Mouse (Mus musculus): Measurements from ENCODE around the gene 6330409D20Rik. TPM values are rescaled to one million over a fixed set of nuclear protein-coding genes. Genes with fewer than 3 reads are reported as not detected.
A peak's percentile ranks its signal among the peaks of the same experiment; 100 is the strongest.

The 6330409D20Rik gene
- total and polyA plus RNA-seq, 2 experiments from 2014 or later = 3.7 to 3.8 TPM

DNA sequence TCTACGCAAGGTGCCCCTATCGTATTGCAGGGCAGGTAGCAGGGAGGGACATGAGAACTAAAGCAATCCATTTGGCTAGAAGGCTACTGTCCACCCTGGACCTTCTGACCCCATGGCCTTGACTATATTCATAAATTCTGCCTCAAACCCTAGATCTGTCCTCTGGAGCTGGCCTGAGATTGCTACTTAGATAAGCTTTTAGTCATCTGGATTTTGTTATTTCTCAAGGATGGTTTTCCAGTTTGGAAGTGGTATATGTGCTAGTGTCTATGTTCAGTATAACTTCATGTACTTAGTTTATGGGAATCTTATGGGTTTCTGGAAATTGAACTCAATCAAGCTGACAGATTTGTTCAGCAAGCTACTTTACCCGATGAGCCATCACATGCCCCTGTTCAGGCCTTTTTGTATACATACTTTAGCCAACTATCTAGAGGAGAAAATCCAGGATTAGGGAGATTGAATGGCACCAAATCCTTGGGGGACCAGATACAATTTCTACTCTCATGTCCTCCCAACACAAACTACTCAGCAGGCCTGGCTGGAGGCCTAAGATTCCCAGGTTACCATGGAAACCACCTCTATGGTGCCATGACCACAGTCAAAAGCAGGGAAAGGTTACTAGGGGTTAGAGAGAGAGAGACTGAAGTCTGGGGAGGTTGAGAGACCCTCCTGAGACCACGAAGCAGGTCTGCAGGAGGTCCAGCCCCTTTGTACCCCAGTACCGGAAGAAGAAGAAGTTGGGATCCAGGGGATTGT is 28.7 kb upstream of the 6330409D20Rik start:
- 45% methylated on average over 5 of the region's 5 CpGs for WGBS
- Histone ChIP-seq H3K9ac (replicated peaks; ENCODE audit: low read length, poor library complexity, severe bottlenecking) (no peak overlapping the region), H3K9me3 (ENCODE audit: low read length) (no peaks in the 10 kb centered on the region), H3K4me2 (ENCODE audit: low read depth, low read length, poor library complexity, severe bottlenecking) (no peak overlapping the region), H3K4me3 (ENCODE audit: low read depth, low read length) (no peak overlapping the region), H3K4me1 (ENCODE audit: insufficient read depth, low read length) (no peaks in the 10 kb centered on the region), H3K27me3 (ENCODE audit: insufficient read depth, low read length) (no peaks in the 10 kb centered on the region), H3K36me3 (ENCODE audit: insufficient read depth, low read length) (no peaks in the 10 kb centered on the region), H3K27ac (ENCODE audit: low read depth, low read length) (no peak overlapping the region)
- no peak for ATAC-seq (ENCODE audit: low FRiP score)
- DNase-seq (ENCODE audit: low spot score) = peak; percentile 55
- no peak for TF ChIP-seq CTCF (IDR thresholded peaks at IDR 0.05)

DNA sequence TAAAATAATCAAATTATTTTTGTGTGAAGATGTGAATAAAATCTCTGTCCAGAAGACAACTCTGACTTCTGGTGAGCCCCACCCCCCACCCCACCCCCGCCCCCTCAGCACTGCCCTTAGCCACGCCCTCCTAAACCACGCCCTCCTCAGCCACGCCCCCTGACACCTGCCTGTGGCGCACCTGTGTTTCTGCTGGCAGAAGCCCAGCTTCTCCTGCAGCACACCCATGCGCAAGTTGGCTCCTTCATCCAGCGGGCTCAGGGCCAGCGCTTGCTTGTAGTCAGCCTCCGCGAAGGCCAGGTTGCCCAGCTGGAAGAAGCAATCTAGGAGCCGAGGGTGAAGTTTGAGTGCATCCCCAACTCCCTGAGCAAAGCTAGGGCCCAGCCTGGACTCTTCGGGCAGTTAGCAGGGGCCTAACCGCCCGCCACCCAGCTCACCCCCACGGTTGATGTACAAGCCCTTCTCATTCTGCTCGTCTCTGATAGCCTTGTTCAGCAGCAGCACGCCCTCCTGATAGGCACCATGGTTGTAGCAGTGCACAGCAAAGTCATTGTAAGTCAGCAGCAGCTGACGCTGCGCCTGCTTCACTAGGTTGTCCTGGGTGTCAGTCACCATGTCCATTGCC is 28.0 kb upstream of the 6330409D20Rik start:
- no peaks in the 10 kb centered on the region for H3K9me3 ChIP-seq (ENCODE audit: low read length)
- ATAC-seq (ENCODE audit: low FRiP score) = no peak
- H3K4me3 ChIP-seq (ENCODE audit: low read depth, low read length) = no peak overlapping the region
- no peak for TF ChIP-seq CTCF (IDR thresholded peaks at IDR 0.05)
- DNase-seq (ENCODE audit: low spot score) = no peak
- no peak overlapping the region for H3K9ac ChIP-seq (replicated peaks; ENCODE audit: low read length, poor library complexity, severe bottlenecking)
- WGBS = 53% methylated on average over 19 of the region's 19 CpGs
- H3K27ac ChIP-seq (ENCODE audit: low read depth, low read length) = no peak overlapping the region
- H3K4me2 ChIP-seq (ENCODE audit: low read depth, low read length, poor library complexity, severe bottlenecking) = no peak overlapping the region
- H3K4me1 ChIP-seq (ENCODE audit: insufficient read depth, low read length) = no peaks in the 10 kb centered on the region
- no peaks in the 10 kb centered on the region for H3K27me3 ChIP-seq (ENCODE audit: insufficient read depth, low read length)
- no peaks in the 10 kb centered on the region for H3K36me3 ChIP-seq (ENCODE audit: insufficient read depth, low read length)

DNA sequence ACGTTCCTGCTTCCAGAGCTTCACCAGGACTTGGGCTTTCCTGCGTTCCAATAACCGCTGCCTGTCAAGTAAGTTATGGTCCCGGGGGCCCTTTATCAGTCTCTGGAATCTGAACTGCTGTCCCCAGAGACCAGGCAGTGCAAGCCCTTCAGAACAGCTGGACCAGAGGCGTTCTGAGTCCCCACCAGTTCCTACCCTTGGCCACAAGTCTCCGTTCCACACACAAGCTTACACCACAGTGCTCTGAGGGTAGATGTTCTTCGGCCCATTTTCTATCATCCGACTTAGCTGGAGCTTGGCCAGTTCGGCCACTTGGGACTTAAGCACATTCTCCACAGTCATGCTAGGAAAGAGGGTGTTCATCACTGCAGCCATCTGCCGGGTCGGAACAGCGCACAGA is 26.4 kb upstream of the 6330409D20Rik start:
- DNase-seq (ENCODE audit: low spot score) (no peak), ATAC-seq (ENCODE audit: low FRiP score) (no peak)
- WGBS = 63% methylated on average over 12 of the region's 12 CpGs
- Histone ChIP-seq H3K27me3 (ENCODE audit: insufficient read depth, low read length) (no peaks in the 10 kb centered on the region), H3K36me3 (ENCODE audit: insufficient read depth, low read length) (peaks cover 10% of the 10 kb centered on the region), H3K9me3 (ENCODE audit: low read length) (no peaks in the 10 kb centered on the region), H3K27ac (ENCODE audit: low read depth, low read length) (no peak overlapping the region), H3K4me2 (ENCODE audit: low read depth, low read length, poor library complexity, severe bottlenecking) (no peak overlapping the region), H3K4me1 (ENCODE audit: insufficient read depth, low read length) (no peaks in the 10 kb centered on the region), H3K4me3 (ENCODE audit: low read depth, low read length) (no peak overlapping the region), H3K9ac (replicated peaks; ENCODE audit: low read length, poor library complexity, severe bottlenecking) (no peak overlapping the region)
- no peak for TF ChIP-seq CTCF (IDR thresholded peaks at IDR 0.05)

DNA sequence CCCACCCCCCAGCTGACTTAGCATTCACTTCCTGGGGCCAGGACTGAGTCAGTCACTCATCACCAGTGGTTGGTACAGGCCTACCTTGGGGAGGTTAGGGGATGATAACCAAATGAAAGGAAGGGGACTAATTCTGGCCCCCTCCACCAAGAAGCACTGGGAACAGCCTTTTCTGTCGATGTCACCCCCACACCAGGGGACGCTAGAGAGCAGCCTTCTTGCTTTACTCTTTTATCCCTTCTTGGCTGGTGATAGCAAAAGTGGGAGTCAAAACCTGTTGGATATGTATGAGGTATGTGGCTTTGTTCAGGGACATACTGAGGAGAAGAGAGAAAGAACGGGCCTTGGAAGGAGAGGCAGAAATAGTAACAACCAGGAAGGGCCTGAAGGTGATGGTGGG is 22.5 kb upstream of the 6330409D20Rik start:
- H3K4me1 ChIP-seq (ENCODE audit: insufficient read depth, low read length) = no peaks in the 10 kb centered on the region
- no peak for ATAC-seq (ENCODE audit: low FRiP score)
- no peak overlapping the region for H3K4me2 ChIP-seq (ENCODE audit: low read depth, low read length, poor library complexity, severe bottlenecking)
- H3K36me3 ChIP-seq (ENCODE audit: insufficient read depth, low read length) = peaks cover 29% of the 10 kb centered on the region
- WGBS = 83% methylated on average over 3 of the region's 3 CpGs
- H3K4me3 ChIP-seq (ENCODE audit: low read depth, low read length) = no peak overlapping the region
- DNase-seq (ENCODE audit: low spot score) = no peak
- peak; percentile 45 for TF ChIP-seq CTCF (IDR thresholded peaks at IDR 0.05)
- H3K9me3 ChIP-seq (ENCODE audit: low read length) = no peaks in the 10 kb centered on the region
- H3K27me3 ChIP-seq (ENCODE audit: insufficient read depth, low read length) = no peaks in the 10 kb centered on the region
- no peak overlapping the region for H3K27ac ChIP-seq (ENCODE audit: low read depth, low read length)
- H3K9ac ChIP-seq (replicated peaks; ENCODE audit: low read length, poor library complexity, severe bottlenecking) = no peak overlapping the region

DNA sequence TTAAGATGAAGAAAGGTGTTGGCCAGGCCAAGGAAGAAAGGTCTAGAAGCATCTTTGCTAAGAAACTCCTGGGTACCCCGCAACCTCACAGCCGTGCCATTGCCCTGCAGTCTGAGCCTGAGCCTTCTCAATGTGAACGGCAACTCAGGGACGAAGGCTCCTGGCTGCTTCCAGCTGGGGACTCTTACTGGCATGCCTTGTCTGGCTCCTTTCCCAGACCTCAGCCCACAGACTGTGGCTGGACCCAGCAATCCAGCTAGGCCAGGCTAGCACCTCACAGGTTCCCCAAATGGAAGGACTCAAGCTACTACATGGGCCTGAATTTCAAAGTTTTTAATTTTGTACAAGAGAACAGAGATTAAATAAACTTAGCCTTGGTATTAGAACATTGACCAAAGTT is 21.0 kb upstream of the 6330409D20Rik start:
- Histone ChIP-seq H3K36me3 (ENCODE audit: insufficient read depth, low read length) (peaks cover 29% of the 10 kb centered on the region), H3K4me3 (ENCODE audit: low read depth, low read length) (no peak overlapping the region), H3K4me2 (ENCODE audit: low read depth, low read length, poor library complexity, severe bottlenecking) (no peak overlapping the region), H3K9me3 (ENCODE audit: low read length) (no peaks in the 10 kb centered on the region), H3K4me1 (ENCODE audit: insufficient read depth, low read length) (no peaks in the 10 kb centered on the region), H3K9ac (replicated peaks; ENCODE audit: low read length, poor library complexity, severe bottlenecking) (no peak overlapping the region), H3K27ac (ENCODE audit: low read depth, low read length) (no peak overlapping the region), H3K27me3 (ENCODE audit: insufficient read depth, low read length) (no peaks in the 10 kb centered on the region)
- WGBS = 79% methylated on average over 4 of the region's 4 CpGs
- no peak for DNase-seq (ENCODE audit: low spot score)
- TF ChIP-seq CTCF (IDR thresholded peaks at IDR 0.05) = no peak
- no peak for ATAC-seq (ENCODE audit: low FRiP score)

DNA sequence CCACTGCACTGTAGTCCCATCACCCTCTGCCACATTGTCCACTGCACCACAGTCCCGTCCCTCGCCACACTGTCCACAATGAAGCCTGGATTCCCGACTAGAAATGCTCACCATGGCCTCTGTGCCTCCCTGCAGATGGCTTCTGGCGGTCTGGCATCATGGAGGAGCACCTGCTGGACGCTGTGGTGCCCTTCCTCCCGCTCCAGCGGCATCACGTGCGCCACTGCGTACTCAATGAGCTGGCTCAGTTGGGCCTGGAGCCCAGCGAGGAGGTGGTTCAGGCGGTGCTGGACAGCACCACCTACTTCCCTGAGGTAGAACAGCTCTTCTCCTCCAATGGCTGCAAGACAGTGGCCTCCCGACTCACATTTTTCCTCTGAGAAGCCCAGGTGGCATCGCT is 20.5 kb upstream of the 6330409D20Rik start:
- H3K4me2 ChIP-seq (ENCODE audit: low read depth, low read length, poor library complexity, severe bottlenecking) = no peak overlapping the region
- ATAC-seq (ENCODE audit: low FRiP score) (no peak), DNase-seq (ENCODE audit: low spot score) (no peak)
- peaks cover 29% of the 10 kb centered on the region for H3K36me3 ChIP-seq (ENCODE audit: insufficient read depth, low read length)
- H3K9ac ChIP-seq (replicated peaks; ENCODE audit: low read length, poor library complexity, severe bottlenecking) = no peak overlapping the region
- H3K27me3 ChIP-seq (ENCODE audit: insufficient read depth, low read length) = no peaks in the 10 kb centered on the region
- no peaks in the 10 kb centered on the region for H3K4me1 ChIP-seq (ENCODE audit: insufficient read depth, low read length)
- H3K27ac ChIP-seq (ENCODE audit: low read depth, low read length) = no peak overlapping the region
- WGBS = 91% methylated on average over 14 of the region's 14 CpGs
- no peak overlapping the region for H3K4me3 ChIP-seq (ENCODE audit: low read depth, low read length)
- no peaks in the 10 kb centered on the region for H3K9me3 ChIP-seq (ENCODE audit: low read length)
- TF ChIP-seq CTCF (IDR thresholded peaks at IDR 0.05) = no peak
